Mouse (Mus musculus) testis, adult 2 months (tissue): Measurements from ENCODE around the gene Prex1.

Experiments
- CTCF ChIP-seq: fragments of 200-500 bp; IDR thresholded peaks from 2 replicates; pipeline ENCODE4 v1.5.1; 2012; ENCODE audit warnings: low read depth, mild to moderate bottlenecking, inconsistent platforms, low read length, moderate library complexity; ENCODE audit not compliant: control insufficient read depth, insufficient read depth, insufficient replicate concordance
- POLR2A ChIP-seq: fragments of 200-500 bp; IDR thresholded peaks from 2 replicates; pipeline ENCODE4 v1.6.1; 2012; ENCODE audit warnings: low read depth, mild to moderate bottlenecking, inconsistent platforms, low read length, moderate library complexity; ENCODE audit not compliant: control insufficient read depth

- TF ChIP-seq CTCF (no peak), POLR2A (no peak)
These were observed 13.5 kb downstream of the Prex1 start for GRCm38 (mm10) chr2:166700116-166700515.
